Mouse (Mus musculus): Measurements from ENCODE around the gene Fkbp8.
"Not testable (repeated sequence)": the region's sequence is repeated elsewhere in the genome, so short reads cannot be mapped to it uniquely, and the experiment has no call there.

The Fkbp8 gene

GRCm38 (mm10) chr8:70501820-70502529 is 25.5 kb upstream of the Fkbp8 start:
- no peak for DNase-seq (ENCODE audit: low read depth, low spot score)

DNA sequence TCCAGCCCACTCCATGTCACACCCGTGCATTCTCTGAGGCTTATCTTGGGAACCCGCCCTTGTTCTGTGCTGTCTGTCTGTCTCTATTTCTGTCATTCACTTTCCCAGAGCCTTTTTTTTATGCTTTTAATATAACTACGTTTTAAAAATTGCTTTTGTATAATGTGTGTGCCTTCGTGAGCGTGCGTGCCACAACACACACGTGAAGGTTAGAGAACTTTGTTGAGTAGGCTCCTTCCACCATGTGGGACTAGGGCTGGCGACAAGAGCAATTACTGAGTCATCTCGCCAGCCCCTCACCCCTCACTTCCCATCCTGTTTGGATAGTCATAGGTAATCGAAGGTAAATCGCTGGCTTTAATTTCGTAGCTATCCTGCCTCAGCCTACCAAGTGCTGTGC is 25.0 kb upstream of the Fkbp8 start:
- DNase-seq (ENCODE audit: low read depth, low spot score): no peak

GRCm38 (mm10) chr8:70503062-70503750 is 24.3 kb upstream of the Fkbp8 start:
- DNase-seq (ENCODE audit: low read depth, low spot score): peak; percentile 77

- DNase-seq (ENCODE audit: low read depth, low spot score): peak; percentile 88
Measured at GRCm38 (mm10) chr8:70504291-70504716, 23.2 kb upstream of the Fkbp8 start.

- peak; percentile 86 for DNase-seq (ENCODE audit: low read depth, low spot score)
Measured at GRCm38 (mm10) chr8:70504851-70505250, 22.7 kb upstream of the Fkbp8 start.

DNA sequence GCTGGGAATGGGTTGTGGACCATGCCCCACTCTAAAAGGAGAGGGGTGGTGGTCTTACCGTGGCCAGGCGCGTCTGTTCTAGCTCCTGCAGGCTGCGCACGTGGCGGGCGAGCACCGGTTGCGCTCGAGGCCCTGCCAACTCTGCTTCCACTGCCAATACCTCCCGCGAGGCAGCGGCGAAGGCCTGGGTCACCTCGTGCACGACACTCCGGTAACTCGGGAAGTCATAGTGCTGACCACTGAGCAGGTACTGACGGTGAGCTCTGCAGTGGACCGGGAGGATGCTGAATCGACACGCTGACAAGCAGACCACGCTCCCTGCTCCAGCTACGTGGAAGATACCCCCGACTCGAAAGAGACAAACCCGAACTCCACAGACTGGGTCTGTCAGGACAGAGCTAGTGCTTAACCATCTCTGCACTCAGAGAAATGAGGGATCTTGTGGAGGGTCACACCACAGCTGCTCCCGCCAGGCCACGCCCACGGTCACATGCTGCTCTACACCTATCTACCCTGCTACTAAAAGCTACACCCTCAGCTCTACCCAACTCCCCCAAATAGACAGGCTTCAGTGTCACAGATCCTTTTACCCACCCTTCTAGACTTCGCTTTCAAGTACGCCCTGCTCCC is 21.7 kb upstream of the Fkbp8 start:
- DNase-seq (ENCODE audit: low read depth, low spot score): no peak

- peak; percentile 93 for DNase-seq (ENCODE audit: low read depth, low spot score)
Measured at GRCm38 (mm10) chr8:70506328-70507026, 21.0 kb upstream of the Fkbp8 start, which contains the start of gene Rex1bd. TSS of gene Rex1bd (minus strand) at chr8:70506752.

DNA sequence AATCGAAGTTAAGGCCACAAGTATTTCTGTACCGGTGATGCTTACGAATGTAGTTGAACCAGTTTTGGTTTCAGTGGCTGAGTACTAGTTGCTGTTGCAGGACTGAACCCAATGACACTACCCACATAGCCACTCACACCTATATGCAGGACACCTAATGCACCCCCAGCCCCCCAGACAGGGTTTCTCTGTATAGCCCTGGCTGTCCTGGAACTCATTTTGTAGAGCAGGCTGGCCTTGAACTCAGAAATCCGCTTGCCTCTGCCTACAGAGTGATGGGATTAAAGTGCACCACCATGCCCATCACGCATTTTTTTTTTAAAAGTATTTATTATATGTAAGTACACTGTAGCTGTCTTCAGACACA is 20.5 kb upstream of the Fkbp8 start:
- DNase-seq (ENCODE audit: low read depth, low spot score): no peak

DNA sequence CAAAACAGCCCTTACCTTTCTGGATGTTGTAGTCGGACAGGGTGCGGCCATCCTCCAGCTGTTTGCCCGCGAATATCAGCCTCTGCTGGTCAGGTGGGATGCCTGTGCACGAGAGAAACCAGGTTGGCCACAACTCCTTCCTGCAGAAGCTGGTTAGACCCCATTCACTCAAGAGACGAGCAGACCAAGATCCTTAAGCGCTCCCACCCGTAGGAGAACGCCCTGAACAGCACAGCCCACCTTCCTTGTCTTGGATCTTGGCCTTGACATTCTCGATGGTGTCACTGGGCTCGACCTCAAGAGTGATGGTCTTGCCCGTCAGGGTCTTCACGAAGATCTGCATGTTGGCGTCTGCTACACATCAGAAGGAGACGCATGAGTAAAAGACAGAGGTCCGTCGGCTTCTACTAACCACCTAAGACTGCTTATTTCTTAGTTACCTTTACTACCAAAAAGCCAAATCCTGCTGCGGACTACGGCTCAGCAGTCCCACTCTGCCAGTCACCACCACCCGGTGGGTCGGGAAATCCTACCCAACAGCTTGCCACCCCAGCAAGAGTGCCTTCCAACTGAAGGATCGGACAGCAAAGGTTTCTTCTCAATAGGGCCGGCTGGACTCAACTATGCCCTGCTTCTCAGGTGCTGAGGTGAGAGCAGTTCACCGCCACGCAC is 18.1 kb upstream of the Fkbp8 start:
- DNase-seq (ENCODE audit: low read depth, low spot score): no peak

DNA sequence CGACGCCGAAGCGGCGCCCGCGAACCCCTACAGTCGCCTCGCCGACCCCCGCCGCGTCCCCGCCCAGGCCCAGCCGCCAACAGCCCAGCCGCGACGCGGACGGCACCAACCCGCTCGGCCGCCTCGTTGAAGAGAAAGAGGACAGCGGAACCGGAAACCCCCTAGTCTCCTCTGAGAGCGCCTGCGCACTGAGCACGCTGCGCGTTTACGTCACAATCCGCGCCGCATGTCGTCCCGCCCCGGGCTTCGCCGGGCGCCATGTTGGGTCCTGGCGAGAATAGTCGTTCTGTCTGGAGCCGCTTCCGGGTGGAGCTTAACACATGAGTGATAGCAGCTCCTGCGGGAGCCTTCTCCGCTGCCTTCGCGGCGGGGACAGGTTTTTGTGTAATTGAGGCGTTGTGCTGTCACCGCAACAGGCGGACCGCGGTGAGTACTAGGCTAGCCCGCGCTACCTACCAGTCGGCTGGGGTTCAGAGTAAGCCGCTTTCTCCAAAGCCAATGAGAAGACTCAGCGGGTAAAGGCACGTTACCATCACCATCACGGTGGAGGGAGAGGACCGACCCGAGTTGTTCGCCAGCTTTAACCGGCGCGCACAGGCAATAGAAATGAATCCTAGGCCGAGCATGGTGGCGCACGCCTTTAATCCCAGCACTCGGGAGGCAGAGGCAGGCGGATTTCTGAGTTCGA is 17.2 kb upstream of the Fkbp8 start, which contains the start of gene Uba52:
Gene Uba52 (minus strand): TSS at position 574 of the 688 bp plus-strand sequence.
- DNase-seq (ENCODE audit: low read depth, low spot score): peak; percentile 98

- DNase-seq (ENCODE audit: low read depth, low spot score): not testable (repeated sequence)
Measured at GRCm38 (mm10) chr8:70511174-70511573, 16.4 kb upstream of the Fkbp8 start.

DNA sequence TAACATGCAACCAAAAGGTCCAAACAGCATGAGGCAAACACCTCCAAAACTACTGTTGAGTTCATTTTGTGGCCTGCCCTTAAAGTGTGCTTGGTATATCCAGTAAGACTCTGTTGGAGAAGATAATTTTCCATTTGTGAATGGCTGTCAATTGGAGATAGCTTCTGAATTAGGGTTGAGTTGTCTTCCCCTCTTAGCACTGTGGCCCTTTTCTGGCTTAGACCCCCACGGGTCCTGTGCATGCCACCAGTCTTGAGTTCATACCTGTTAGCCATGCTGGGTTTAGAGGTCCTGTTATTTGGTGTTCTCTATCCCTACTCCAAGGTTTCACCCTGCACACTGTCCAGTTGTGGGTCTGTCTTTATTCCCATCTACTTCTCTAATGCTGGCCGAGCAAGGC is 15.8 kb upstream of the Fkbp8 start:
- no peak for DNase-seq (ENCODE audit: low read depth, low spot score)

GRCm38 (mm10) chr8:70512253-70512903 is 15.1 kb upstream of the Fkbp8 start:
- DNase-seq (ENCODE audit: low read depth, low spot score): no peak

GRCm38 (mm10) chr8:70513441-70513840 is 14.1 kb upstream of the Fkbp8 start:
- no peak for DNase-seq (ENCODE audit: low read depth, low spot score)

DNA sequence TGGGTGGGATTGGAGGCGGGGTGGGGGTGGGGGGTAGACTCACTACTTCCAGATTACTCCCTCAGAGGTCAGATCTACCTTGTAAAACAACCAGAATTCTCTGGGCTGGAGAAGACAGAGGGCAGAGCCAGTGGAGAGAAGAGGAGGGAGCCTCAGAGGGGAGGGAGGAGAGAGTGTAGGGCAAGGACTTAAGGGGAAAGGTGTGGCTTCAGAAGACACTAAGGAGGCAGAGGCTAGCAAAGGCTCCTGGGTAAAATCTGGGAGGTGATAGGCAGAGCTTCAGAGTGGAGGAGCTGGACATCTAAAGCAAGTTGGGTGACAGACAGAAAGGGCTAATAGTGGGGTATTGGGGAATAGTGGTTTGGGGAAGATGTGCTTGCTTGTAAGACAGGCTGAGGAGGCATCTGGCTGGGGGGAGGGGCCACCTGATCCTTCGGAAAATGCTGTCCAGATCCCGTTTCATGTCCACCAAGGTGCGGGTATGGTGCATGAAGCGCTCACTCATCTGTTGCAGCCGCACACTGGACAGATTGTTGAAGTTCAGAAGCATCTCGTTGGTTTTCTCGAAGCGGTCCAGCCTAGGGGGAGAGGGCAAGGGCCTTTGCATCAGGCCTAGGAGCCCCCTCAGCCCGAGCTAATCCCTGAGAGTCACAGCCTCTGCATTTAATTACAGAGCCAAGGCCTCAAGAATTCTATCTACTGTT is 9.4 kb upstream of the Fkbp8 start:
- no peak for DNase-seq (ENCODE audit: low read depth, low spot score)

- DNase-seq (ENCODE audit: low read depth, low spot score): no peak
Measured at GRCm38 (mm10) chr8:70519043-70519442, 8.5 kb upstream of the Fkbp8 start.

- no peak for DNase-seq (ENCODE audit: low read depth, low spot score)
Measured at GRCm38 (mm10) chr8:70519606-70520005, 7.9 kb upstream of the Fkbp8 start.

- peak; percentile 97 for DNase-seq (ENCODE audit: low read depth, low spot score)
Measured at GRCm38 (mm10) chr8:70522592-70523403, 4.7 kb upstream of the Fkbp8 start.

DNA sequence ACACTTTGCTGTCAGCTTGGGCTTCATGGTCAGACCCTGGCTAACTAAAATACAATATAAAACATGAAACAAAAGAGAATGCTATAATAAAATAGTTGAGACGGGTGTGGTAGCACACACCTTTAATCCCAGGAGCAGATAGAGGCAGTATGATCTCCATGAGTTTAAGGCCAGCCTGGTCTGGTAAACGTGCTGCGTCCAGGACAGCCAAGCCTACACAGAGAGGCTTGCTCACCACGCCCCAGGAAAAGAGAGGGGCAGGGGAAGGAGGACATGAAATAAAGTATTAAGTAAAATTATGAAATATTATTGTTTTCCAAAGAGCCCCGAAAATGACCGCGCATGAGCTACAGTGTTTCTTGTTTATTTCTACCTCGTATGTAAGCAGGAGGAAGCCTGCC is 413 bp upstream of the Fkbp8 start:
- DNase-seq (ENCODE audit: low read depth, low spot score): no peak

All from forelimb bud, embryonic 11.5 days (tissue).